Mouse (Mus musculus) intestine, embryonic 15.5 days (tissue): Measurements from ENCODE around the gene Gm20441. TPM values are rescaled to one million over a fixed set of nuclear protein-coding genes. Genes with fewer than 3 reads are reported as not detected.
A peak's percentile ranks its signal among the peaks of the same experiment; 100 is the strongest.
"Not testable (repeated sequence)": the region's sequence is repeated elsewhere in the genome, so short reads cannot be mapped to it uniquely, and the experiment has no call there.

Experiments used
- ATAC-seq: fragments of 200-750 bp; cut with Nextera tagmentation; 2 replicates; pipeline ENCODE4 v1.8.0; 2017; ENCODE audit warnings: moderate TSS enrichment, moderate library complexity
- H3K27ac ChIP-seq: fragments of 300-500 bp; sonication (generic); 2 replicates; pipeline ENCODE4 v1.5.1; 2015; ENCODE audit warnings: mild to moderate bottlenecking, inconsistent platforms
- H3K27me3 ChIP-seq: fragments of 300-500 bp; sonication (generic); replicated peaks from 2 replicates; pipeline ENCODE4 v1.6.1; 2015; ENCODE audit warnings: inconsistent platforms
- H3K36me3 ChIP-seq: fragments of 300-500 bp; sonication (generic); 2 replicates; pipeline ENCODE4 v1.6.1; 2015; ENCODE audit warnings: inconsistent platforms
- H3K4me1 ChIP-seq: fragments of 300-500 bp; sonication (generic); replicated peaks from 2 replicates; pipeline ENCODE4 v1.6.1; 2015; ENCODE audit warnings: inconsistent platforms
- H3K4me2 ChIP-seq: fragments of 300-500 bp; sonication (generic); replicated peaks from 2 replicates; pipeline ENCODE4 v1.6.1; 2015; ENCODE audit warnings: mild to moderate bottlenecking, inconsistent platforms
- H3K4me3 ChIP-seq: fragments of 300-500 bp; sonication (generic); replicated peaks from 2 replicates; pipeline ENCODE4 v1.5.1; 2015; ENCODE audit warnings: inconsistent platforms
- H3K9ac ChIP-seq: fragments of 300-500 bp; sonication (generic); 2 replicates; pipeline ENCODE4 v1.6.1; 2015; ENCODE audit warnings: inconsistent platforms
- H3K9me3 ChIP-seq: fragments of 300-500 bp; sonication (generic); 2 replicates; pipeline ENCODE4 v1.6.1; 2016; ENCODE audit warnings: inconsistent platforms
- WGBS: fragments of 180-500 bp; shearing (Covaris S2); methylation state at CpG from one replicate; pipeline ENCODE4 v1.1.7; 2015; 5-methylcytosine and 5-hydroxymethylcytosine counted together
- polyA plus RNA-seq: library from polyadenylated mRNA; unstranded; fragments of >200 nt; fragmentation: Nextera tagmentation; extraction: Ambion mirVana; gene quantifications from 2 replicates; pipeline ENCODE4 v1.2.1, GENCODE M21; 2015

Gm20441 gene
- polyA plus RNA-seq, 1 experiment from 2014 or later, result not detected

- WGBS, result 90% methylated on average over 9 of the region's 9 CpGs
- H3K4me1 ChIP-seq, result peaks cover 11% of the 10 kb centered on the region
- no peak for ATAC-seq
Measured at GRCm38 (mm10) chr10:75774587-75774986, 6.2 kb downstream of the Gm20441 start.

GRCm38 (mm10) chr10:75774102-75774501 is 6.7 kb downstream of the Gm20441 start:
- peaks cover 11% of the 10 kb centered on the region for H3K4me1 ChIP-seq
- no peak for ATAC-seq
- no peak overlapping the region for H3K4me2 ChIP-seq

More at GRCm38 (mm10) chr10:75774587-75774986, 6.2 kb downstream of the Gm20441 start:
- no peak overlapping the region for H3K9ac ChIP-seq
- H3K9me3 ChIP-seq, result no peaks in the 10 kb centered on the region
- no peak overlapping the region for H3K4me2 ChIP-seq
- H3K27ac ChIP-seq, result no peak overlapping the region
- H3K36me3 ChIP-seq, result no peaks in the 10 kb centered on the region
- H3K4me3 ChIP-seq, result no peak overlapping the region
- H3K27me3 ChIP-seq, result no peaks in the 10 kb centered on the region

GRCm38 (mm10) chr10:75772795-75773664 is 7.7 kb downstream of the Gm20441 start, which contains the start of gene Ddt:
Ddt (minus strand) TSS chr10:75773414.
- peak; percentile 97 for ATAC-seq
- Histone ChIP-seq H3K4me1 (peaks cover 11% of the 10 kb centered on the region), H3K4me2 (peak within 1 kb of the TSS; percentile 97), H3K4me3 (peak within 1 kb of the TSS; percentile 65), H3K9ac (peak within 1 kb of the TSS; percentile 67), H3K36me3 (no peaks in the 10 kb centered on the region), H3K9me3 (no peaks in the 10 kb centered on the region), H3K27me3 (no peaks in the 10 kb centered on the region), H3K27ac (peak within 1 kb of the TSS; percentile 48; the same call in 1 of the 2 replicates)
- WGBS, result under 1% methylated on average over 47 of the region's 47 CpGs

More at GRCm38 (mm10) chr10:75774102-75774501, 6.7 kb downstream of the Gm20441 start:
- Histone ChIP-seq H3K9me3 (no peaks in the 10 kb centered on the region), H3K36me3 (no peaks in the 10 kb centered on the region), H3K9ac (no peak overlapping the region), H3K27me3 (no peaks in the 10 kb centered on the region), H3K27ac (no peak overlapping the region), H3K4me3 (no peak overlapping the region)
- 87% methylated on average over 5 of the region's 5 CpGs for WGBS

GRCm38 (mm10) chr10:75767756-75768155 is 13.0 kb downstream of the Gm20441 start:
- H3K9ac ChIP-seq, H3K27ac ChIP-seq, H3K4me3 ChIP-seq, H3K9me3 ChIP-seq, H3K36me3 ChIP-seq, H3K27me3 ChIP-seq, ATAC-seq, H3K4me2 ChIP-seq: not testable (repeated sequence)
- peaks cover 13% of the 10 kb centered on the region for H3K4me1 ChIP-seq
- WGBS, result 32% methylated on average over 5 of the region's 5 CpGs

GRCm38 (mm10) chr10:75766856-75767255 is 13.9 kb downstream of the Gm20441 start:
- Histone ChIP-seq H3K27me3 (no peaks in the 10 kb centered on the region), H3K36me3 (no peaks in the 10 kb centered on the region), H3K4me3 (no peak overlapping the region), H3K4me2 (no peak overlapping the region), H3K27ac (no peak overlapping the region), H3K9me3 (no peaks in the 10 kb centered on the region), H3K4me1 (peaks cover 7% of the 10 kb centered on the region), H3K9ac (no peak overlapping the region)
- 81% methylated on average over 6 of the region's 6 CpGs for WGBS
- ATAC-seq, result no peak

GRCm38 (mm10) chr10:75764519-75765473 is 16.0 kb downstream of the Gm20441 start:
- WGBS, result under 1% methylated on average over 27 of the region's 27 CpGs
- peak overlapping the region; percentile 64 for H3K4me2 ChIP-seq
- H3K36me3 ChIP-seq, result no peaks in the 10 kb centered on the region
- H3K4me3 ChIP-seq, result peak overlapping the region; percentile 74
- H3K9me3 ChIP-seq, result no peaks in the 10 kb centered on the region
- no peaks in the 10 kb centered on the region for H3K27me3 ChIP-seq
- H3K4me1 ChIP-seq, result peaks cover 7% of the 10 kb centered on the region
- H3K27ac ChIP-seq, result peak overlapping the region; percentile 28; the same call in 1 of the 2 replicates
- H3K9ac ChIP-seq, result peak overlapping the region; percentile 66
- peak; percentile 61 for ATAC-seq

- H3K4me1 ChIP-seq, result peaks cover 7% of the 10 kb centered on the region
- peak within 1 kb of the TSS; percentile 29 for H3K27ac ChIP-seq
- H3K27me3 ChIP-seq, result no peaks in the 10 kb centered on the region
- H3K9ac ChIP-seq, result peak within 1 kb of the TSS; percentile 66
- H3K9me3 ChIP-seq, result no peaks in the 10 kb centered on the region
- WGBS, result under 1% methylated on average over 61 of the region's 61 CpGs
- peak; percentile 99 for ATAC-seq
- no peaks in the 10 kb centered on the region for H3K36me3 ChIP-seq
- peak within 1 kb of the TSS; percentile 64 for H3K4me2 ChIP-seq
- peak within 1 kb of the TSS; percentile 74 for H3K4me3 ChIP-seq
Measured at GRCm38 (mm10) chr10:75763682-75764518, 16.9 kb downstream of the Gm20441 start, which contains the start of gene Cabin1. Cabin1 (minus strand) TSS chr10:75764341.

GRCm38 (mm10) chr10:75762413-75762812 is 18.3 kb downstream of the Gm20441 start:
- H3K9ac ChIP-seq, result no peak overlapping the region
- peaks cover 7% of the 10 kb centered on the region for H3K4me1 ChIP-seq
- no peak overlapping the region for H3K4me3 ChIP-seq
- 87% methylated on average over 3 of the region's 3 CpGs for WGBS
- no peak overlapping the region for H3K27ac ChIP-seq
- peaks cover 4% of the 10 kb centered on the region; the same call in 1 of the 2 replicates for H3K36me3 ChIP-seq
- no peaks in the 10 kb centered on the region for H3K9me3 ChIP-seq
- ATAC-seq, result no peak
- H3K27me3 ChIP-seq, result no peaks in the 10 kb centered on the region
- H3K4me2 ChIP-seq, result no peak overlapping the region

GRCm38 (mm10) chr10:75760311-75760710 is 20.4 kb downstream of the Gm20441 start:
- Histone ChIP-seq H3K27me3 (no peaks in the 10 kb centered on the region), H3K36me3 (peaks cover 4% of the 10 kb centered on the region; the same call in 1 of the 2 replicates), H3K9me3 (no peaks in the 10 kb centered on the region), H3K4me1 (peaks cover 7% of the 10 kb centered on the region), H3K4me2 (no peak overlapping the region), H3K4me3 (no peak overlapping the region), H3K9ac (no peak overlapping the region), H3K27ac (no peak overlapping the region)
- no peak for ATAC-seq
- WGBS, result 94% methylated on average over 3 of the region's 3 CpGs

GRCm38 (mm10) chr10:75756719-75757118 is 24.0 kb downstream of the Gm20441 start:
- Histone ChIP-seq H3K4me1 (no peaks in the 10 kb centered on the region), H3K36me3 (peaks cover 13% of the 10 kb centered on the region), H3K27me3 (no peaks in the 10 kb centered on the region), H3K9ac (no peak overlapping the region), H3K9me3 (no peaks in the 10 kb centered on the region), H3K4me3 (no peak overlapping the region), H3K4me2 (no peak overlapping the region), H3K27ac (no peak overlapping the region)
- no peak for ATAC-seq
- WGBS, result 88% methylated on average over 11 of the region's 11 CpGs

- WGBS, result 35% methylated on average over 3 of the region's 3 CpGs
- Histone ChIP-seq H3K4me2 (no peak overlapping the region), H3K4me3 (no peak overlapping the region), H3K27me3 (no peaks in the 10 kb centered on the region), H3K36me3 (peaks cover 45% of the 10 kb centered on the region), H3K9me3 (no peaks in the 10 kb centered on the region), H3K9ac (no peak overlapping the region), H3K4me1 (no peaks in the 10 kb centered on the region), H3K27ac (no peak overlapping the region)
- ATAC-seq, result peak; percentile 89
Measured at GRCm38 (mm10) chr10:75744017-75744416, 36.7 kb downstream of the Gm20441 start.
